Mouse (Mus musculus) CH12.LX (cell line): Measurements from ENCODE around the gene Fcer1g. TPM values are rescaled to one million over a fixed set of nuclear protein-coding genes. Genes with fewer than 3 reads are reported as not detected.

ENCODE experiments used
- DNase-seq: peaks from one replicate; pipeline ENCODE4 v3.0.0-alpha.2; 2013; ENCODE audit errors: extremely low read depth
- H3K27ac ChIP-seq: 2 replicates; pipeline ENCODE4 v1.5.1; 2012; ENCODE audit warnings: low read depth, mild to moderate bottlenecking, control low read depth, moderate library complexity; ENCODE audit not compliant: insufficient read depth
- H3K27me3 ChIP-seq: replicated peaks from 2 replicates; pipeline ENCODE3; 2012; ENCODE audit warnings: inconsistent platforms
- H3K36me3 ChIP-seq, 2 experiments: replicated peaks in 1 of 2; 2 replicates each; pipeline versions ENCODE3 to v1.6.1; 2012; ENCODE audit warnings: inconsistent platforms in 1 of 2, low read length in 1 of 2, mild to moderate bottlenecking in 1 of 2, mixed read lengths in 1 of 2, moderate library complexity in 1 of 2; ENCODE audit not compliant: control insufficient read depth in 1 of 2, insufficient read depth in 1 of 2
- H3K4me1 ChIP-seq, 2 experiments: 2 replicates each; pipeline ENCODE4 v1.6.1; 2012; ENCODE audit warnings: inconsistent platforms in 1 of 2, moderate library complexity in 1 of 2; ENCODE audit not compliant: insufficient read depth in 2 of 2, control insufficient read depth in 1 of 2
- H3K4me2 ChIP-seq: 2 replicates; pipeline ENCODE4 v1.6.1; 2012; ENCODE audit warnings: low read depth, mild to moderate bottlenecking, control low read depth; ENCODE audit not compliant: poor library complexity, insufficient read depth, severe bottlenecking
- H3K4me3 ChIP-seq, 3 experiments: fragments of 150-350 bp in 1 of 3; sonication (generic) in 1 of 3; replicated peaks in 1 of 3; 2 replicates each; pipeline versions ENCODE3 to v1.5.1; 2011 to 2012; ENCODE audit warnings: low read depth in 2 of 3, low read length in 2 of 3, mild to moderate bottlenecking in 2 of 3, moderate library complexity in 2 of 3, control low read depth in 1 of 3, improper control_type of control experiment in 1 of 3, inconsistent platforms in 1 of 3, mixed read lengths in 1 of 3; ENCODE audit not compliant: poor library complexity in 1 of 3
- H3K79me2 ChIP-seq: replicated peaks from 2 replicates; pipeline ENCODE4 v1.6.1; 2012; ENCODE audit warnings: mild to moderate bottlenecking, moderate library complexity; ENCODE audit not compliant: control insufficient read depth, poor library complexity, insufficient read depth, severe bottlenecking; ENCODE audit errors: extremely low read depth
- H3K9ac ChIP-seq: 2 replicates; pipeline ENCODE4 v1.6.1; 2012; ENCODE audit warnings: low read depth, mild to moderate bottlenecking, control low read depth, moderate library complexity; ENCODE audit not compliant: insufficient read depth
- H3K9me3 ChIP-seq: replicated peaks from 2 replicates; pipeline ENCODE3; 2012; ENCODE audit warnings: low read length, inconsistent platforms, mixed read lengths
- CHD2 ChIP-seq: IDR thresholded peaks from 2 replicates; pipeline ENCODE4 v1.6.1; 2011; ENCODE audit warnings: low read length, improper control_type of control experiment
- CTCF ChIP-seq, 2 experiments: IDR thresholded peaks in 1 of 2; conservative IDR thresholded peaks in 1 of 2; 2 replicates each; pipeline ENCODE4 v1.5.1; 2011 to 2012; ENCODE audit warnings: low read depth in 2 of 2, low read length in 2 of 2, improper control_type of control experiment in 1 of 2, inconsistent platforms in 1 of 2, mild to moderate bottlenecking in 1 of 2, moderate library complexity in 1 of 2
- E2F4 ChIP-seq: IDR thresholded peaks from 2 replicates; pipeline ENCODE4 v1.6.1; 2011; ENCODE audit warnings: low read depth, low read length, improper control_type of control experiment; ENCODE audit not compliant: insufficient replicate concordance
- GABPA ChIP-seq: IDR thresholded peaks from 2 replicates; pipeline ENCODE4 v1.6.1; 2012; ENCODE audit warnings: low read depth, low read length, improper control_type of control experiment, inconsistent platforms; ENCODE audit not compliant: insufficient replicate concordance
- HCFC1 ChIP-seq: IDR thresholded peaks from 2 replicates; pipeline ENCODE4 v1.6.1; 2012; ENCODE audit warnings: low read depth, mild to moderate bottlenecking, inconsistent platforms, low read length, improper control_type of control experiment
- JUN ChIP-seq: IDR thresholded peaks from 2 replicates; pipeline ENCODE4 v1.6.1; 2011; ENCODE audit warnings: low read depth, mild to moderate bottlenecking, low read length, improper control_type of control experiment, moderate library complexity; ENCODE audit not compliant: insufficient read depth
- JUND ChIP-seq: conservative IDR thresholded peaks from 2 replicates; pipeline ENCODE4 v1.6.1; 2011; ENCODE audit warnings: low read depth, low read length, improper control_type of control experiment
- KAT2A ChIP-seq: IDR thresholded peaks from 2 replicates; pipeline ENCODE4 v1.6.1; 2012; ENCODE audit warnings: low read length, improper control_type of control experiment, inconsistent platforms; ENCODE audit not compliant: insufficient replicate concordance
- MAX ChIP-seq: IDR thresholded peaks from 2 replicates; pipeline ENCODE4 v1.6.1; 2011; ENCODE audit warnings: low read length, improper control_type of control experiment
- MAZ ChIP-seq: IDR thresholded peaks from 2 replicates; pipeline ENCODE4 v1.6.1; 2012; ENCODE audit warnings: low read depth, mild to moderate bottlenecking, inconsistent platforms, low read length, improper control_type of control experiment, moderate library complexity
- MXI1 ChIP-seq: IDR thresholded peaks from 2 replicates; pipeline ENCODE4 v1.6.1; 2011; ENCODE audit warnings: mild to moderate bottlenecking, low read depth, low read length, improper control_type of control experiment
- MYC ChIP-seq: IDR thresholded peaks from 2 replicates; pipeline ENCODE4 v1.6.1; 2011; ENCODE audit warnings: low read depth, mild to moderate bottlenecking, improper control_type of control experiment, low read length
- NELFE ChIP-seq: IDR thresholded peaks from 2 replicates; pipeline ENCODE4 v1.6.1; 2011; ENCODE audit warnings: low read depth, low read length, improper control_type of control experiment
- NRF1 ChIP-seq: IDR thresholded peaks from 2 replicates; pipeline ENCODE4 v1.6.1; 2014; ENCODE audit warnings: low read depth, mild to moderate bottlenecking, inconsistent platforms, low read length, improper control_type of control experiment, moderate library complexity
- PAX5 ChIP-seq: IDR thresholded peaks from 2 replicates; pipeline ENCODE4 v1.6.1; 2012; ENCODE audit warnings: low read length, inconsistent platforms, mixed read lengths
- POLR2A ChIP-seq: IDR thresholded peaks from 2 replicates; pipeline ENCODE4 v1.6.1; 2011; ENCODE audit warnings: low read depth, mild to moderate bottlenecking, improper control_type of control experiment, low read length
- POLR2AphosphoS2 ChIP-seq: IDR thresholded peaks from 2 replicates; pipeline ENCODE4 v1.6.1; 2011; ENCODE audit warnings: low read depth, low read length, improper control_type of control experiment
- SIN3A ChIP-seq: IDR thresholded peaks from 2 replicates; pipeline ENCODE4 v1.6.1; 2012; ENCODE audit warnings: low read length, improper control_type of control experiment, inconsistent platforms
- SMC3 ChIP-seq: IDR thresholded peaks from 2 replicates; pipeline ENCODE4 v1.6.1; 2011; ENCODE audit warnings: low read depth, low read length, improper control_type of control experiment
- TBP ChIP-seq: conservative IDR thresholded peaks from 2 replicates; pipeline ENCODE4 v1.6.1; 2011; ENCODE audit warnings: low read depth, low read length, improper control_type of control experiment
- UBTF ChIP-seq: IDR thresholded peaks from 2 replicates; pipeline ENCODE4 v1.6.1; 2012; ENCODE audit warnings: low read depth, mild to moderate bottlenecking, inconsistent platforms, low read length, improper control_type of control experiment, moderate library complexity
- USF1 ChIP-seq: IDR thresholded peaks from 2 replicates; pipeline ENCODE4 v1.6.1; 2014; ENCODE audit warnings: low read depth, mild to moderate bottlenecking, inconsistent platforms, low read length, improper control_type of control experiment
- ZC3H11A ChIP-seq: IDR thresholded peaks from 2 replicates; pipeline ENCODE4 v1.6.1; 2012; ENCODE audit warnings: low read depth, mild to moderate bottlenecking, inconsistent platforms, low read length, improper control_type of control experiment
- ZKSCAN1 ChIP-seq: IDR thresholded peaks from 2 replicates; pipeline ENCODE4 v1.6.1; 2012; ENCODE audit warnings: low read depth, inconsistent platforms, low read length, improper control_type of control experiment, borderline replicate concordance
- ZMIZ1 ChIP-seq: IDR thresholded peaks from 2 replicates; pipeline ENCODE4 v1.6.1; 2012; ENCODE audit warnings: low read depth, mild to moderate bottlenecking, inconsistent platforms, low read length, improper control_type of control experiment
- dilution Hi-C: fragments of 300-500 bp; cut with MboI; formaldehyde crosslinking; loops from 2 replicates; pipeline ENCODE4 v1.14.3; 2020; ENCODE audit warnings: low sequenced_read_pairs; ENCODE audit not compliant: extremely low pct_unique_long_range_greater_than_20kb, extremely low pct_ligation_motif_present
- in situ Hi-C: fragments of 300-500 bp; cut with MboI; formaldehyde crosslinking; loops from 3 replicates; pipeline ENCODE4 v1.14.3; 2019; ENCODE audit warnings: low sequenced_read_pairs, low pct_ligation_motif_present, low pct_unique_long_range_greater_than_20kb, mixed read lengths
- polyA plus RNA-seq: library from polyadenylated mRNA; unstranded; fragments of >175 nt; gene quantifications from 2 replicates; pipeline ENCODE4 v1.2.1, GENCODE M21; 2012; ENCODE audit warnings: low read depth; ENCODE audit not compliant: insufficient read length
- total RNA-seq, 2 experiments: library from RNA; depleted of rRNA; stranded (reverse); fragments of 300-350 nt in 1 of 2; fragments of >200 nt in 1 of 2; gene quantifications; 2 replicates each; pipeline ENCODE4 v1.2.3; 2012 to 2014

Fcer1g gene
- total and polyA plus RNA-seq, 3 experiments, result 10.1 to 51.2 (median 31.3) TPM

GRCm38 (mm10) chr1:171222238-171223155 lies 11.7 kb downstream of the Fcer1g start, which contains the start of gene Tomm40l (continued):
- 0 out of 2 replicates have a peak, but pooled peaks have one; percentile 52 for TF ChIP-seq E2F4
- TF ChIP-seq PAX5, result no peak
- peak; percentile 50; the same call in 1 of the 2 replicates for TF ChIP-seq GABPA
- TF ChIP-seq POLR2AphosphoS2, result peak; percentile 72; the same call in 1 of the 2 replicates
- TF ChIP-seq MYC, result peak; percentile 65; the same call in 1 of the 2 replicates
- TF ChIP-seq ZKSCAN1, result no peak
- peak; percentile 91 for TF ChIP-seq NRF1
- peak; percentile 98 for TF ChIP-seq HCFC1
- 0 out of 2 replicates have a peak, but pooled peaks have one; percentile 35 for TF ChIP-seq MAX
- TF ChIP-seq SIN3A, result peak; percentile 89
- TF ChIP-seq JUN, result no peak
- peak; percentile 73; the same call in 1 of the 2 replicates for TF ChIP-seq MAZ
- TF ChIP-seq TBP, result peak; percentile 59
- TF ChIP-seq CTCF (conservative IDR thresholded peaks at IDR 0.05 in 1 of 2, IDR thresholded peaks at IDR 0.05 in 1 of 2; ENCODE audit: low read depth in 2 of 2, low read length in 2 of 2), result peak; percentile 13 to 90; a peak in 2 of 4 replicates

DNA sequence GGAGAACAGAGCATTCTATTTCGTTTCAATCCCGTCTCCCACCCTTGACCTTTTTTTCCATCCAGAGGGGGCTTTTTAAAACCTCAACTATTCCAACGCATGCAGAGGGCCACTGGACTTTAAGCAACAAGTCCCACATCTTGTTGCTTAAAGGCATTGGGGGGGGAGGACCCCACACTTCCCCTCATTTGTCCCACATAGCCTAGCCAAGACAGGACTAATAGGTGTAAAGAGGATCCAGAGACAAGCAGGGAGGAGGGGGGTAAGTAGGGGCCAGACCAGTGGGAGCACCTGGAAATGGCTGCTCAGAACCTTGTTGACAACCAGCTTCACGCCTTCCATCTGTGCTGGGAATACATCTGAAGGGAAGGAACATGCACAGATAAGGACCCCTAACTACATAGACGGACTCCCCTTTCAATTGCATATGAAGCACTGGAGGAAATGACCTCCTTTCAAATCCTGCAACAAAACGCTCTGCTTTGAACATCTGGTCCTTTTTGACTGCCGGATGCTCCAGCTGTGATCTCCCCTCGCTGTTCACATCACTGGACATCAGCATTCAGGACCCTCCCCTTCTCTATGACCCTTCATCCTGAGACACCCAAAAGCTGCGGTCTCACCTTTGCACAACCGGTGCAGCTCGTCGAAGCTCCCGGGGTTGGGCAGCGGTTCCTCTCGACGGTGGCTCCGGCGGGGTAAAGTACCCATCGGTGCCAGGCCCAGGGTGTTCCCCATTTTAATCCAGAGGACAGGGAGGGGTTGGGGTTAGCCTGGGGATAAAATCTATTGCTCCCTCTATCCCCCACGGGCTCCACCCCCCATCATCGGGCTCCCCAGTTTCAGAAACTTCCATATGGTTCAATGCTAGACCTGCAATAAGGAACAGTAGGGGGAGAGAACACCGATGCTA lies 12.6 kb downstream of the Fcer1g start:
- H3K27ac ChIP-seq, result no peak overlapping the region
- no peak for DNase-seq

More for the DNA sequence above, 12.6 kb downstream of the Fcer1g start:
- no peaks in the 10 kb centered on the region for H3K9me3 ChIP-seq
- no peak for TF ChIP-seq MAX
- TF ChIP-seq POLR2A, result no peak
- no peak for TF ChIP-seq MAZ
- TF ChIP-seq ZC3H11A, result no peak
- TF ChIP-seq ZKSCAN1, result no peak
- no peak for TF ChIP-seq KAT2A
- no peak for TF ChIP-seq PAX5
- no peak for TF ChIP-seq NELFE
- TF ChIP-seq TBP, result no peak
- TF ChIP-seq JUND, result no peak
- TF ChIP-seq ZMIZ1, result no peak
- TF ChIP-seq UBTF, result no peak
- TF ChIP-seq CHD2, result no peak
- TF ChIP-seq E2F4, result no peak
- TF ChIP-seq JUN, result no peak
- no peak for TF ChIP-seq SMC3
- TF ChIP-seq MXI1, result no peak
- no peak for TF ChIP-seq GABPA
- TF ChIP-seq USF1, result no peak
- dilution Hi-C loops (no loop called here), in situ Hi-C loops (loop anchor here (5.0 to 10.0 kb wide), 2 partner anchors 109 to 327 kb away; partner anchors contain the start of gene Cfap126)
- H3K36me3 ChIP-seq, result peaks cover 20 to 34% of the 10 kb centered on the region in 2 experiments
- no peaks in the 10 kb centered on the region for H3K27me3 ChIP-seq
- H3K4me2 ChIP-seq, result peak overlapping the region; percentile 93
- peak overlapping the region; percentile 67 to 89 (median 69) for H3K4me3 ChIP-seq
- peaks cover 7 to 27% of the 10 kb centered on the region in 2 experiments; a peak in 3 of 4 replicates for H3K4me1 ChIP-seq
- H3K79me2 ChIP-seq, result no peaks in the 10 kb centered on the region
- peak overlapping the region; percentile 80 for H3K9ac ChIP-seq
